Mouse (Mus musculus) testis, adult 2 months (tissue): Measurements from ENCODE around the gene Gramd1b.

Experiments
- CTCF ChIP-seq: fragments of 200-500 bp; IDR thresholded peaks from 2 replicates; pipeline ENCODE4 v1.5.1; 2012; ENCODE audit warnings: low read depth, mild to moderate bottlenecking, inconsistent platforms, low read length, moderate library complexity; ENCODE audit not compliant: control insufficient read depth, insufficient read depth, insufficient replicate concordance
- POLR2A ChIP-seq: fragments of 200-500 bp; IDR thresholded peaks from 2 replicates; pipeline ENCODE4 v1.6.1; 2012; ENCODE audit warnings: low read depth, mild to moderate bottlenecking, inconsistent platforms, low read length, moderate library complexity; ENCODE audit not compliant: control insufficient read depth

- TF ChIP-seq CTCF (no peak), POLR2A (no peak)
These were observed 133.5 kb downstream of the Gramd1b start for GRCm38 (mm10) chr9:40397471-40398245.
